Mouse (Mus musculus): ENCODE measurements around the gene Nfasc. TPM values are rescaled to one million over a fixed set of nuclear protein-coding genes. Genes with fewer than 3 reads are reported as not detected.

Nfasc gene
- total RNA-seq, 2 experiments from 2014 or later: 0.35 to 0.39 TPM

DNA sequence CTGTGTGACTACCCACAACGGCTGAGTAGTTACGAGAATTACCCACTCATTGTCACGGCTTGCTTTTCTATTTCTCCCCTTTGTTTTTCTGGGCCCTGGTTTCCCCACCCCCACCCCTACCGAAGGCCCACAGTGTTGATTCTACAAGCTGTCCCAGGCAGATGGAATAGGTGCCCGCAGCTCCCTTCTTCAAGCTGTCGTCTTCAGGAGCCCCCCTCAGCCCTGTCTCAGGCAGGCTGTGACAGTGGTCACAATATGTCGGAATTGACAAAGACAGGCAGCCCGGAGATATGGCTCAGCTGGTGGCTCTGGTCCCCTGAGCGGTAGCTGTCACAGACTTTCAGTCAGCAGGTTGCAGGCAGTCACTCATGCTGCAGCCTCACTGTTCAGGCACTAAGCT lies 90.9 kb downstream of the Nfasc start:
- DNase-seq: no peak

- no peak for DNase-seq
Observed at GRCm38 (mm10) chr1:132647958-132648357, 93.6 kb downstream of the Nfasc start.

DNA sequence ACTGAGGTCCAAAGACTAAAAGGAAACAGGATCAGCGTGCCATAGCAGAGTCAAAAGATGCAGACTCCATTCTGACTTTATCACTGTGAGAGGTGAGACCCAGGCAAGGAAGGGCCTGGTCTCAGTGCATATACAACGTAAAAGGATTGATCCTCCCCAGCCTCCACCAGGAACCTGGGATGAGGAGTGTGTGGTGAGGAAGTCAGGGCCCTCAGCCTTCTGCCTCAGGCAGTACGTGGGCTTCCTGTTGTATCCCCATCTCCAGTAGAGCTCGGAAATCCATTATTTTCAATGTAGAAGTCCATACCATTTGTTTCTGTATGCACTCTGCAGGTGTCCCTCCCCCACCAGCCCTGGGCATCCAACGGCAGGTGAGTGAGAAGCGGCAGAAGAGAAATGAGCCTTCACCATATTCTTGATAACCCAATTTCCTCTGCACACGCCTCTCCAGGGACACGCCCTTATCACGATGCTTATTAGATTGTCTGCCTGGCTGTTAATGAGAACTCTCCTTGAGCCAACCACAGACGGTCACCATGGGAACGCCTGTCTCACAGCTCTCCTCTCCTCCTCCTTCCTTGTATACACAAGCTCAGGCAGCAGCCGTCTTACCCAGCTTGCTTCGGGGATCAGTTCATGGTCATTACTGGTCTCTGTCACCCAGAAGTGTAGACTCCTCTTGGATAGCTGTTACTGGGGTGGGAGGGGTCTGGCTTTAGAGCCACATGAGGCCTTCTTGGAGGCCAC lies 100.4 kb downstream of the Nfasc start:
- no peak for DNase-seq

DNA sequence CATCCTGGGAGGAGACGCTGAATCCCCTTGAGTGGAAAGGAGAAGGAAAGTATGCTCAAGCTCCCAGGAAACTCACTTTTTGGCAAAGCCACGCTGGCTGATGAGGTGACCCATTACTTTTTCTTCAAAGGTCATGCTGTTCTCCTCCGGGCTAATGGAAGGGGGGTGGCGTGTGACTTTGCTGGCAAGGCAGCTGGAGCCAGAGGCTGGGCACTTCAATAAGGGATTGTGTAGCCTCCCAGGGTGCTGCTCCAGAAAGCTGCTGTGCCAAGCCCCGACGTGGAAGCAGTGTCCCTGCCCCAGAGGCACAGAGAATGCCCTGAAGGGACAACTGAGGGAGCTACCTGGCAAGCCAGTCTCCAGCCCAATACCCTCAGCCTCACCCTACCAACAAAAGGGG lies 101.3 kb downstream of the Nfasc start:
- DNase-seq: peak; percentile 12 to 38

DNA sequence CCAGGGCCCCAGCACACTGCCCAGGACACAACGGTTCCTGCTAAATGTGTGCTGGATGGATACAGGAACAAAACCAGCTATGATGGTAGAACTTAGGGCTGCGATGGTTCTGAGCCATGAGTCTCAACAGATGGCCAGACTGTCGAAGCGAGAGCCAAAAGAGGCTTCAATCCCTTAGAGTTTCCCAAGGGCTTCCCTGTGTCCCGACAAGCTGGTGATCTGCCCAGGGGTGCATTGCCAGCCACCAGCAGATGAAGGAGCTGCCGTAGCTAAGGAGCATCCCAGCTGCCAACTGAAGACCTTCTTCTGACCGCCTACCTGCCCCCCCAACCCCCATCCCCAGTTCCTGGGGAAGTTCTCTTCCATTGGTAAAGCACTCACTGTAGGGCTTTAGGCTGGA lies 104.3 kb downstream of the Nfasc start:
- DNase-seq: no peak

- DNase-seq: peak; percentile 67 to 77
Observed at GRCm38 (mm10) chr1:132629611-132630370, 111.8 kb downstream of the Nfasc start.

DNA sequence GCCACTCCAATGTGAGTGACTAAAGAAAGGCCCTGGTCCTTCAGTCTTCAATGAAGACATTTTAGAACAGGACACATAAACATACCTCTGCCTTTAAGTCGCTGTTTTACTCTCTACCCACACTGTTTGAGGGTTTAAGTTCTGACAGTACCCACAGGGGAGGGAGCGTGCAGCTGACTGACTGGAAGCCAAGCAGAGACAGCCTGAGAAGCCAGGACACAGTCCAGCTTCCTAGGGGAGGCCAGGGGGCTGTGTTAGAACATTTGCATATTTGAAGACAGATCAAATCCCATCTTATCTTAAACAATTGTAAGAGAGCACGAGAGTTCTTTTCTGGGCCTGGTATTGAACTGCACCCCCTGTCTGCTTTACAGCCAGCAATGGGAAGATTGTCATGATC lies 113.0 kb downstream of the Nfasc start:
- DNase-seq: peak in 1 of 2 experiments; percentile 20

GRCm38 (mm10) chr1:132628183-132628582 lies 113.4 kb downstream of the Nfasc start:
- no peak for DNase-seq

DNA sequence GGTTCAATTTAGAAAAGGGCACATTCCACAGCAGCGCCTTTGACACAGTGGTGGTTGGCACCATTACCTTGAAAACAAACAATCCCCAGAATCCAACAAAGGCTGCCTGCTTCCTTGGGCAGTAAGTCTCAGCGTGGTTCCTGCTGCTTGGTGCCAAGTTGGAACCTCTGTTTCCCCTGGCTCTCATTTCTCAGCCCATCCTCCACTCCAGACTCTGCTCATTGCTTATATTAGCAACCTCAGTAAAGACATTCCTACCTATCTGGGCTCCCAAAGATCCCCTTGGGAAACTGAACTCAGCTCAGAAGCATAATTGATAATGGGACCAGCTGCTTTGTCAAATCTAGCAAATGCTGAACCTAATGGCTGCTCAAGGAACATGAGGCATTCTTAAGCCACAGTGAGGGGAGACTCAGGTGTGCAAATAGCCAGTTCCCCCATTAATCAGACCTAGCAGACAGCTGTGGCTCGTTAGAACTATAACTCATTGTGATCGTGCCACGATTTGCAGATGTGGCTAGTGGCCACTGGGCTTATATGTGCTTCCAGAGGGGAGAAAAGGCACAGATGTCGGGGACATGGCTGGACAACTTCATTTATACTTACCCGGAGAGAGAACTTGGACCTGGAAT lies 115.4 kb downstream of the Nfasc start:
- no peak for DNase-seq

DNA sequence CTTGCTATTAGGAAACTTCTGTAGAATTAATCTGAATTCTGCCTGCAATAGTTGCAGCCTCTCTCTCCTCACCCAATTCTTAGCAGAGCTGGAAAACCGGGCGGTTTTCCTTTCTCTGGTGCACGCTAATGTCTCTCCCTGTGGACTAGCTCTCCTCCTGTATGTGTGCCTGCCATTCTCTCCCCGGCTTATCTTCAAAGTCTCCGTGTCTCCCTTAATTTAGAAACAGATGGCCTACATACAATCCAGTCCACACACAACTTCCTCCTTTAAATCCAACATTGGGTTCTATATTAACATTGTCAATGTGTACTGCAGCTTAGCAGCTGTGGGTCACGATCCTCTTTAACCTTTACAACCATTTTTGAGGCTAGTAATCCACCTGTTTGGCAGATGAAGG lies 116.6 kb downstream of the Nfasc start:
- DNase-seq: no peak

DNA sequence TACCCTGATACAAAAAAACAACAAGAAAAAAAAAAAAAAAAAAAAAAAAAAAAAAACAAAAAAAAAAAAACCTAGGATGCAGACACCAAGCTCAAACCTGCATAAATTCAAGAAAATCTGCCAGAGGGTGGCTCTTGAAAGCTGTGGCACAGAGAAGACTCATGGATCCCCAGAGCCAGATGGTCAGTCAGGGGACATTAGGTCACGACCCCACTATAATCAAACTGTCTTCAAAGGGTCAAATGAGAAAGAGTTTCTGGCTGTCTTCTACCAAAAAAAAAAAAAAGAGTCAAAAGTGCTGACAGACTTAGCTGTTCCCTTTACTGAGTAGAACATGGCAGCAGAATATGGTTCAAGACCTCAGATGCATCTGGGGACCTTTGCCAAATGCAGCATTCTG lies 117.1 kb downstream of the Nfasc start:
- DNase-seq: no peak

GRCm38 (mm10) chr1:132623641-132624336 lies 117.8 kb downstream of the Nfasc start:
- no peak for DNase-seq

- no peak for DNase-seq
Observed at GRCm38 (mm10) chr1:132612066-132612465, 129.5 kb downstream of the Nfasc start.

GRCm38 (mm10) chr1:132609048-132609634 lies 132.5 kb downstream of the Nfasc start:
- DNase-seq: peak in 1 of 2 experiments; percentile 78

- DNase-seq: no peak
Observed at GRCm38 (mm10) chr1:132602161-132602560, 139.4 kb downstream of the Nfasc start.

DNA sequence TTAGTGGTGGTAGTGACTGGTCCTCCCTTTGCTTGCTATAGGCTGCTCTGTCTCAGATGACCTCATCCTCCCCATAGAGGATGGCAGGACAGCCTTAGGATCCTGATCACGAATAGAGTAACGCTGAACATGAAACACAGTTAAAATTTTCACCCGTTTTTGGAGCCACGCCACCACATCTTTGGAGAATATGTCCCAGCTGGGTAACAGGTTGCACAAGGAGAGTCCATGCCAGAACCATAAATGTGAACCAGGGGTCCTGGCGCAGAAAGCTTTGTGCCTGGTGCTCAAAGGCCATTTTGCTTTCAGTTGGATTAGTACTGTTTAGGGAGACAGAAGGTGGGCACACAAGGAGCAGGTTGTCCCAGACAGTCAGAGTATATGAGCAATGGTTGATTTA lies 143.6 kb downstream of the Nfasc start:
- no peak for DNase-seq

DNA sequence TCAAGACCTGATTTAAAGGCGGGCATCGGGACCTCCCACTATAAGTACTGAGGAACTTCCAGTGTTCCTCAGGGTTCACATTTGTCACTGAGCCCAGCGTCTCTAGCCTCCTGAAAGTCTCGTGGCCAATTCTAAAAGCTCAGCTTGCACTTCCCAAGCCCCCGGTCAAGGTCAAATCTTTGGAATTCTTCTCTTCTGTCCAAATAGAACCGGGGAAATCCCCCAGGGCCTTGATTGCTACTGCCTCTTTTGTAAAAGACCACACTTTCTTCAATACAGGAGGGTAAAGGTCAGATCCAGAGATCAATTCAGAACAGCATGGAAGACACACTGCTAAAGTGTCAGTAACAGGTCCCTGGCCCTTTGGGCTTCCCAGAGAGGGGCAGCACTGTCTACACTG lies 145.9 kb downstream of the Nfasc start:
- no peak for DNase-seq

- DNase-seq: peak; percentile 30 to 77
Observed at GRCm38 (mm10) chr1:132594587-132594986, 147.0 kb downstream of the Nfasc start.

GRCm38 (mm10) chr1:132592145-132592544 lies 149.5 kb downstream of the Nfasc start:
- DNase-seq: no peak

GRCm38 (mm10) chr1:132591399-132591930 lies 150.1 kb downstream of the Nfasc start:
- DNase-seq: no peak

DNA sequence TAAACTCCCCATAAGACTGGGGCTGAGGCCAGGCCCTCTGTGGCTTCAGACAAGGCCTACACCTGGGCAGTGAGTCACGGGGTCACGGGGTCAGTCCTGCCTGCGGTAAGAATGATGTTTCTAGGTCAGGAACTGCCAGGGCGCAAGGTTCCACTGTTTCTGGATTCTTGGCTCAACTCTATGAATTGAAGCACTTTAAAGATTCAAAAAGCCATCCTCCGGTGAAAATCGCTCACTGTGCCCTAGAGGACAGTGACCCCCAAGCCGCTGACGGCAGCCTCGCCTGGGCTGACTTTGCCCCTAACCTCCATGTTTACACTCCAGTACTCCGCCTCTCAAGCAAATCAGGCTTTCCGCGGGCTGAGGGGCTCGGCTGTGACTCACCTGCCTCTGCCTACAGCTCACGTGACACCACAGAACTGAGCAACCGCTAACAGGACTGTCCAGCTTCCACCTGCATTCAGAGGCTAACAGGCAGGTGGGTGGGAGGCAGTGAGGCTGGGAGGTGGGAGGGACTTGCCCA lies 154.9 kb downstream of the Nfasc start:
- no peak for DNase-seq

- DNase-seq: no peak
Observed at GRCm38 (mm10) chr1:132585376-132585775, 156.2 kb downstream of the Nfasc start.

Measured in heart, adult 18-20 months (tissue).